Mouse (Mus musculus): ENCODE data around the gene Cdk5r2.

Cdk5r2 gene

GRCm38 (mm10) chr1:74851001-74851775 is 3.5 kb upstream of the Cdk5r2 start:
- DNase-seq (ENCODE audit: low spot score in 2 of 2), result peak; percentile 56 to 59

DNA sequence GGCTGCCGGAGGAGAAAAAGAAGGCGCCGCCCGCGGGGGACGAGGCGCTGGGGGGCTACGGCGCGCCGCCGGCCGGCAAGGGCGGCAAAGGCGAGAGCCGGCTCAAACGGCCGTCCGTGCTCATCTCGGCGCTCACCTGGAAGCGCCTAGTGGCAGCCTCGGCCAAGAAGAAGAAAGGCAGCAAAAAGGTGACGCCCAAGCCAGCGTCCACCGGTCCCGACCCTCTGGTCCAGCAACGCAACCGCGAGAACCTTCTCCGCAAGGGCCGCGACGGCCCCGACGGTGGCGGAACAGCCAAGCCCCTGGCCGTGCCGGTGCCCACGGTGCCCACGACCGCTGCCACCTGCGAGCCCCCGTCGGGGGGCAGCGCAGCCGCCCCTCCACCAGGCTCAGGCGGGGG is 422 bp downstream of the Cdk5r2 start:
- DNase-seq (ENCODE audit: low spot score in 2 of 2), result peak; percentile 49 to 53

DNA sequence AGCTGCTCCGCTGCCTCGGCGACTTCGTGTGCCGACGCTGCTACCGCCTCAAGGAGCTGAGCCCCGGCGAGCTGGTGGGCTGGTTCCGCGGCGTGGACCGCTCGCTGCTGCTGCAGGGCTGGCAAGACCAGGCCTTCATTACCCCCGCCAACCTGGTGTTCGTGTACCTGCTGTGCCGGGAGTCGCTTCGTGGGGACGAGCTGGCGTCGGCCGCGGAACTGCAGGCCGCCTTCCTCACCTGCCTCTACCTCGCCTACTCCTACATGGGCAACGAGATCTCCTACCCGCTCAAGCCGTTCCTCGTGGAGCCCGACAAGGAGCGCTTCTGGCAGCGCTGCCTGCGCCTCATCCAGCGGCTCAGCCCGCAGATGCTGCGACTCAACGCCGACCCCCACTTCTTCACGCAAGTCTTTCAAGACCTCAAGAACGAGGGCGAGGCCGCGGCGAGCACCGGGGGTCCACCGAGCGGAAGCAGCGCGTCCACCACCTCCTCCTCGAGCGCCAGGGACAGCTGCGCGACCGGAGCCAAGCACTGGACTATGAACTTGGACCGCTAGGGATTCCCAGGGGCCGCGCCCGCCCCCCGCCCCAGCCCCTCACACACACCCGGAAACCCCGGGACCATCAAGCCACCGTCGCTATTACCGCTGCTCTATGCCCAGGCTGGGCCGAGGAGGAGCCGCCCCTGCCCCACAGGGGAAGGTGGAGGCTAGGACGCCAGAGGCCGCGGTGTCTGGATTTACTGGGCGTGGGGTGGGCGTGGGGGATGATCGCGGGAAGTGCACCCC is 1.1 kb downstream of the Cdk5r2 start:
- DNase-seq (ENCODE audit: low spot score in 2 of 2), result peak; percentile 46 to 55

DNA sequence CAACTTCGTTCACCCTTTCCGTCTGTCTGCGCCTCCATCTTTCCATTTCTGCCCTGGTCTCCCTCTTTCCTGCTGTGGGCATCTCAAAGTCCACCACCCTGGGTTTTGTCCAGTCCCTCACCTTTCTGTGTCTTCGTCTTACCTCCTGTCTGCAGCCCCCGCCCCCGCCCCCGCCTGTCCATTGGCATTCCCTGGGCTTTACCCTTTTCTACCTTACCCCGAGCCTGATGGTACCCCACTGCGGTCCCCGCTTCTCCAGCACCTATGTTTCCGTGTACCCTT is 1.6 kb downstream of the Cdk5r2 start:
- DNase-seq (ENCODE audit: low spot score in 2 of 2), result no peak

GRCm38 (mm10) chr1:74856791-74857190 is 2.1 kb downstream of the Cdk5r2 start:
- DNase-seq (ENCODE audit: low spot score in 2 of 2), result no peak

- DNase-seq (ENCODE audit: low spot score in 2 of 2), result peak; percentile 43 to 55
Measured at GRCm38 (mm10) chr1:74857201-74857600, 2.5 kb downstream of the Cdk5r2 start.

DNA sequence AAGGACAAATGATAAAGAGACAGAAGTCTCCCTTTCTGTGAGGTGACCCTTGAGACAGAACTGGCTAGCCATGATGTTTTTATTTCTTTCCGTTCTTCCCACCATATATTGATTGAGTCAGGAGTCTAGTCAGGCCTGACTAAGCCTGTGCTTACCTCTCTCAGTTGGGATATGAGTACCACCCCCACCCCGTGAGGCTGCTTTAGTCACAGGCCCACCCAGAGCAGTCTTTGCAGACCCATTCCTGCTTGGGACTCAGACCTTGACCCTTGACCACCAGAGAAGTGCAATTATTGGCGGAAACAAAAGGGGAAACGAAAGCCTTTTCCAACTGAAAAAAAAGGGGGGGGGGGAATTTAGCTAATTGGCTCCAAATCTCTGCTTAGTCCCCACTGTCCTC is 2.9 kb downstream of the Cdk5r2 start:
- no peak for DNase-seq (ENCODE audit: low spot score in 2 of 2)

- peak; percentile 95 to 96 for DNase-seq (ENCODE audit: low spot score in 2 of 2)
Measured at GRCm38 (mm10) chr1:74858171-74858719, 3.5 kb downstream of the Cdk5r2 start.

DNA sequence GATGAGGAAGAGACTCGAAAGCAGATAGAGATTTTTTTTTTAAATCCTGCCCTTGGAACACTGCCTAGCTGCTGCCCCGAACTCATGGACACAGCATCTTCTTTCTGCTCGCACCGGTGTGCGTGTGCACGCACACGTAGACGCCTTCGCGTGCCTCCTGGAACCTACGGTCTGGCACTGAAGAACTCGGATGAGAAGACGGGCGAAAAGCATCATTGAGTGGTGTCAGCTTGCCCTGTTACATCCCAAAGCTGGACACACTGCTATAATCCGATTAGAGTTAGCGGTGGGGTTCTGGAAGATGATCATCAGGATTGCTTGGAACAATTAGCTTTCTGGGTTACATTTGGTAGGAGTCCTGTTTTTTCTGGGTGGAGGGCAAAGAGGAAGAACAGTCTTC is 4.1 kb downstream of the Cdk5r2 start:
- peak; percentile 36 to 61 for DNase-seq (ENCODE audit: low spot score in 2 of 2)

GRCm38 (mm10) chr1:74859223-74859984 is 4.7 kb downstream of the Cdk5r2 start:
- DNase-seq (ENCODE audit: low spot score in 2 of 2), result peak; percentile 67 to 77

DNA sequence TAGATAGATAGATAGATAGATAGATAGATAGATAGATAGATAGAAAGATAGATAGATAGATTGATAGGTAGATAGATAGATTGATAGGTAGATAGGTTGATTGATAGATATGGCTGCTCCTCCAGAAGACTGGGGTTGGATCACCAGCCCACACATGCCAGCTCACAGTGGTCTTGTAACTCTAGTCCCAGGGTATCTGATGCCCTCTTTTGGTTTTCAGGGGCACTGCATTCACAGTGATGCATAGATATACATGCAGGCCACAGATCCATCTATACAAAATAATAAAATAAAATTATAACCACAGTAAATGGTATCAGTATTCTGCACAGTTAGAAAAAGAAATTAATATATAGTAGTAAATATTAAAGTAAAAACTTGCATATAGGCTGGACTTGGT is 7.0 kb downstream of the Cdk5r2 start:
- DNase-seq (ENCODE audit: low spot score in 2 of 2), result no peak

DNA sequence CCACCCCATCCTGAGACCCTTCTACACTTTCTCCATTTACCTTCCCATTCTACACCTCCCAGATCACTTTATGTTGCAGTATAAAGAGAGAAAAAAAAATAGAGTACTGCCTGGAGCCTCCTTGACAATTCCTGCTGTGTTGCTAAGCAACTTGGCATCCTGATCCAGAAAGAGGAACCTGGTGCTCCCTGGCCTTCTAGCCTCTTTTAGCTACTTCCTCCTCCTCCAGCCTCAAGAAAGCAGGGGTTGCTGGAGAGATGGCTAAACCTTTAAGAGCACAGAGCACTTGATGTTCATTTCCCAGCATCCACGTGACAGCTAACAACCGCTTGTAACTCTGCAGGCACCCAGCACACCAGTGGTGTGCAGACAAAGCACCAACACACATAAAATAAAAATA is 17.5 kb downstream of the Cdk5r2 start:
- no peak for DNase-seq (ENCODE audit: low spot score in 2 of 2)

GRCm38 (mm10) chr1:74877199-74877598 is 22.5 kb downstream of the Cdk5r2 start:
- DNase-seq (ENCODE audit: low spot score in 2 of 2), result no peak

DNA sequence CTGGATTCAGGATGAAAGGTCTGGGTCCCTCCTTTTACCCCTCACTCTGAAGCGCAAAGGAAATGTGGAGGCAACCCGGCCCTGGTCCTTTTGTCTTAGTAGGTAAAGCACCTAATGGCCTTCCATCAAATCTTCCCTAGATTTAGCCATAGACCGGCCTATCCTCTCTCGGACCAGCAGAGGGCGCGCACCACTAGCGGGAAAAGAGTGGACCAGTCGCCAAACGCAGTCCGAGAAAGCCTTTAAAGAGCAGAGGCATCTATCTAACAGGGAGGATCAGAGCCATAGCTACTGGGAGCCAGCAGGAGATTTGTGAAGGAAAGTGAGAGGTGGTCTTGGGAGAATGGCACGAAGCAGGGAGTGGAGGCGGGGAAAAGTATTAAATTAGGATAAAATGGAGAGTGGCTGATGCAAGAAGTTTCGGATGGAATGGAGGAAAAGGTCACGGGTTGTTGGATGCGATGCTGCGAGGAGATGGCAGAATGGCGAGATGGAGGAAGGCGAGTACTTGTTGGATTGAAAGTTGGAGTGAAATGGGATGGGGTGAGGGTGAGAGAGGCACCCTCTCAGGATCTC is 26.1 kb downstream of the Cdk5r2 start:
- DNase-seq (ENCODE audit: low spot score in 2 of 2), result peak; percentile 75 to 85

- no peak for DNase-seq (ENCODE audit: low spot score in 2 of 2)
Measured at GRCm38 (mm10) chr1:74882055-74882734, 27.5 kb downstream of the Cdk5r2 start.

DNA sequence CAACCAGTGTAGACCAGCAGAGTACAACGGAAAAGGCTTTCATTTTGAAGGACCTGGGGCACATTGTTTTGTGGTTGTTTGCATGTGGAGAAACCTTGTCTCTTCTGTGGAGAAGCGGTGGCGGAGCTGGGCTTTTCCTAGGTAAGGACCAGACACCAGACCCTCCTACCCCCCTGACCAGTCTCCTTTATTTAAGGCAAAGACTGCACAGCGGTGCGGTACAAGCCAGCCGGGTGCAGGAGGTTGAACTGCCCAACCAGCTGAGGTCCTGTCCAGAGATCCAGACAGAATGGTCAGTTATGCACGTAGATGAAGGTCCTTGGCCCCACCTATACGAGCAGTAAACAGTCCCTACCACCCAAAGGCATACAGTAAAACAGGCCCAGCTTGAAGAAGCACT is 28.1 kb downstream of the Cdk5r2 start:
- no peak for DNase-seq (ENCODE audit: low spot score in 2 of 2)

GRCm38 (mm10) chr1:74883441-74883840 is 28.7 kb downstream of the Cdk5r2 start:
- DNase-seq (ENCODE audit: low spot score in 2 of 2), result no peak

- DNase-seq (ENCODE audit: low spot score in 2 of 2), result no peak
Measured at GRCm38 (mm10) chr1:74884196-74885141, 29.7 kb downstream of the Cdk5r2 start.

DNA sequence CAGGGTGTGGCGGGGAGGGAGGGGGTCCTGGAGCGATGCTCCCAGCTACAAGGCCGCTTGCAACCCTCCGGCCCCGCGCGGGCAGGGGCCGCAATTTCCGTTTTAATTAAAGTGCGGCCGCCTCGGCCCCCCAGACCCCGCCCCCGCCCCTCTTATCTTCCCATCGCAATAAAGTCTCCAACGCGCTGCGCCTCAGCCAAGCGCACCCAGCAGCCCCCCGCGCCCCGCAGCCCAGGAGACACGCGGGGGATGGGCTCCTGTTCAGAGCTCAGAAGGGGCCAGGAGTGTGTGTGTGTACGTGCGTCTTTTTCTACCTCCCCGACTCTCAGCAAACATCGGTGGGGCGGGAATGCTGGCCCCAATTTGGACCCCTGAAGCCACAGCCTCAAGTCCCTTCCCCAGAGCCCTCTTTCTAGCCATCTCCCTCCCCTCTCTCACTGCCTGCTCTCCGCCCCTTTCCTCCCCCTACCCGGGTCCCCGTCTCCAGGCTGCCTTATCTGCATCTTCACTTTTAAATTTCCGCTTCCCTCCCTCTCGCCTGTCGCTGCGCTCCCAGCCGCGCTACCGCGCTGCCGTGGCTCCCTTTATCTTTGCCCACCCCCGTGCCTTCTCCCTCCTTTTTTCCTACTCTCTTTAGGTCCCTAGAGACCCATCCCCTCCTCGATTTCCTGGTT is 30.8 kb downstream of the Cdk5r2 start, which contains the start of gene Fev:
Fev (minus strand) TSS at position 51 of the 674 bp plus-strand sequence.
- DNase-seq (ENCODE audit: low spot score in 2 of 2), result no peak

Measured in right cerebral cortex, postnatal 10 days (tissue).